In the genomic region with DNA sequence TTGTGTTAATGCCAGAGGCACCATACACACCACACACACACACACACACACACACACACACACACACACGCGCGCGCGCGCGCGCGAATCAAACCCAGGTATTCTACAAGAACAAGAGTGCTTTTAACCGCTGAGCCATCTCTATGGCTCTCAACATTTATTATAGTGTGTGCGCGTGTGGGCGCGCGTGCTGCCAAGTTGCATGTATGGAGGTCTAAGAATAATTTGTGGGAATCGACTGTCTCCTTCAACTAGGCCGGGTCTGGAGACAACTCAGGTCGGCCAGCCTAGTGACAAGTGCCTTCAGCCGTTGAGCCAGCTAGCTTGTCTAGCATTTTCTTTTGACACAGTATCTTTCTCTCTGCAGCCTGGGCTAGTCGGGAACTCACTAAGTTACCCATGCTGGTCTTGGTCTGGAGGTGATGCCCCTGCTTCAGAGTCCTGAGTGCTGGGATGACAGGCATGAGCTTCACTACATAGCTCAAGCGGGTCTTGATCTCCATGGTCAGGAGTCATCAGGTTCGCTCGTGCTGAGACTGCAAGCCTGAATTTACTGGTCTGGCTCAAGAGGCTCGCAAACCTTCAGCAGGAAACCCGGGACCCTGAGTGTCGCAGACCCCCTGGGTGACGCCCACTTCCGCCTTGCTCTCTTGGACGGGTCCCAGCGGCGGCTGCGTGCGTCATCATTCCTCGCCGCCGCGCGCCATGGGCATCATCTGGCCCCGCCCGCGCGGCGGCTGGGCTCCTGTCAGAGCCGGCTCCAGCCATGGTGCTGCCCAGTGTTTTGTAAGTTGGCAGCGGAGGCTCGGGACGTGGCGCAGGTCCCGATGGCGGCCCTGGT, we compare ENCODE assay signal across 8 mouse cellular contexts. TPM values are rescaled to one million over a fixed set of nuclear protein-coding genes. Genes with fewer than 3 reads are reported as not detected.
DNase-seq lines count a peak whose midpoint lies in the region; ATAC-seq lines count a peak whose summit lies in the region.

Slc25a16 (plus strand) TSS at position 709 of the 841 bp plus-strand sequence.

- H3K27me3 ChIP-seq in heart, embryonic 14.5 days (ENCODE audit: control insufficient read depth, insufficient read depth, low read length): no peaks in the 10 kb centered on the region
- H3K27me3 ChIP-seq in liver, embryonic 13.5 days: no peaks in the 10 kb centered on the region
- H3K27me3 ChIP-seq in stomach, embryonic 16.5 days (ENCODE audit: control insufficient read depth, insufficient read depth, low read length): no peaks in the 10 kb centered on the region

- H3K27ac ChIP-seq in heart, embryonic 14.5 days (replicated peaks in 1 of 2; ENCODE audit: control insufficient read depth in 1 of 2, insufficient read depth in 1 of 2, low read depth in 2 of 2, low read length in 2 of 2): peak within 1 kb of the TSS; percentile 81 to 93
- H3K27ac ChIP-seq in liver, embryonic 13.5 days: peak within 1 kb of the TSS; percentile 89
- peak within 1 kb of the TSS; percentile 88 for H3K27ac ChIP-seq in stomach, embryonic 16.5 days (ENCODE audit: low read length)

- H3K4me2 ChIP-seq in heart, embryonic 14.5 days (ENCODE audit: low read length): peak within 1 kb of the TSS; percentile 95
- H3K4me2 ChIP-seq in liver, embryonic 13.5 days: peak within 1 kb of the TSS; percentile 76
- H3K4me2 ChIP-seq in stomach, embryonic 16.5 days (ENCODE audit: low read depth, low read length): peak within 1 kb of the TSS; percentile 92

- peak; percentile 77 for DNase-seq in c-Kit-negative CD71-positive TER-119-positive erythroid progenitor cells, embryonic 14.5 days (ENCODE audit: low read depth, low spot score)
- DNase-seq in fibroblast of lung, adult 2 months (ENCODE audit: low read depth): peak; percentile 65
- DNase-seq in kidney, postnatal 14 days: peak; percentile 96
- peak; percentile 83 for DNase-seq in liver, embryonic 13.5 days
- DNase-seq in neural tube, embryonic 10.5 days (ENCODE audit: extremely low spot score, low spot score): peak; percentile 94

- H3K4me1 ChIP-seq in heart, embryonic 14.5 days (ENCODE audit: control insufficient read depth in 2 of 2, insufficient read depth in 2 of 2, low read length in 2 of 2): peaks cover 7 to 15% of the 10 kb centered on the region in 2 experiments; a peak in 3 of 4 replicates
- peaks cover 22% of the 10 kb centered on the region for H3K4me1 ChIP-seq in liver, embryonic 13.5 days (replicated peaks)
- H3K4me1 ChIP-seq in stomach, embryonic 16.5 days (ENCODE audit: control insufficient read depth, insufficient read depth, low read length): peaks cover 2% of the 10 kb centered on the region; the same call in 1 of the 2 replicates

- H3K4me3 ChIP-seq in heart, embryonic 14.5 days (ENCODE audit: control insufficient read depth in 1 of 2, insufficient read depth in 1 of 2, low read depth in 1 of 2, low read length in 2 of 2): peak within 1 kb of the TSS; percentile 70 to 97
- peak within 1 kb of the TSS; percentile 98 for H3K4me3 ChIP-seq in liver, embryonic 13.5 days (replicated peaks)
- H3K4me3 ChIP-seq in stomach, embryonic 16.5 days (replicated peaks; ENCODE audit: low read length): peak within 1 kb of the TSS; percentile 98

- no peaks in the 10 kb centered on the region for H3K9me3 ChIP-seq in heart, embryonic 14.5 days (ENCODE audit: control insufficient read depth, low read length)
- H3K9me3 ChIP-seq in liver, embryonic 13.5 days (replicated peaks): no peaks in the 10 kb centered on the region
- H3K9me3 ChIP-seq in stomach, embryonic 16.5 days (replicated peaks; ENCODE audit: control insufficient read depth, low read length): no peaks in the 10 kb centered on the region

- 6% methylated on average over 50 of the region's 50 CpGs for WGBS in heart, embryonic 14.5 days
- WGBS in liver, embryonic 13.5 days (ENCODE audit: insufficient replicate concordance): 6% methylated on average over 50 of the region's 50 CpGs
- WGBS in stomach, embryonic 16.5 days: 3% methylated on average over 50 of the region's 50 CpGs

- 0 out of 2 replicates have a peak, but pooled peaks cover 2% of the 10 kb centered on the region for H3K36me3 ChIP-seq in heart, embryonic 14.5 days (ENCODE audit: control insufficient read depth, insufficient read depth, low read length)
- no peaks in the 10 kb centered on the region for H3K36me3 ChIP-seq in liver, embryonic 13.5 days
- H3K36me3 ChIP-seq in stomach, embryonic 16.5 days (ENCODE audit: control insufficient read depth, insufficient read depth, low read length): no peaks in the 10 kb centered on the region

- H3K9ac ChIP-seq in heart, embryonic 14.5 days (ENCODE audit: low read length): peak within 1 kb of the TSS; percentile 95
- peak within 1 kb of the TSS; percentile 95 for H3K9ac ChIP-seq in liver, embryonic 13.5 days
- peak within 1 kb of the TSS; percentile 98 for H3K9ac ChIP-seq in stomach, embryonic 16.5 days (ENCODE audit: low read length)

- ATAC-seq in CD4-positive, CD25-positive, alpha-beta regulatory T cell, adult 4 months: peak; percentile 92
- ATAC-seq in heart, embryonic 14.5 days (ENCODE audit: insufficient number of reproducible peaks, insufficient read depth, low FRiP score, low read depth): peak; percentile 94
- ATAC-seq in liver, embryonic 13.5 days (ENCODE audit: low read depth): peak; percentile 96
- peak; percentile 96 for ATAC-seq in stomach, embryonic 16.5 days (ENCODE audit: insufficient read depth, low FRiP score)

RNA-seq across cellular contexts. Expression of gene Slc25a16, which starts in this region (rescaled TPM):
- 1 to 10 TPM; 2.9 to 3.4 TPM for polyA plus RNA-seq in CD4-positive, CD25-positive, alpha-beta regulatory T cell, adult 4 months (2017; shearing (Covaris generic))
- polyA plus RNA-seq in heart, embryonic 14.5 days (2014; fragmentation: Nextera tagmentation; extraction: Ambion mirVana): 14.8 and 14.9 TPM in 2 replicates
- polyA plus RNA-seq in liver, embryonic 13.5 days (2015; fragmentation: Nextera tagmentation; extraction: Ambion mirVana): 9.4 and 11.4 TPM in 2 replicates
- 13.4 and 13.9 TPM in 2 replicates for polyA plus RNA-seq in stomach, embryonic 16.5 days (2015; fragmentation: Nextera tagmentation; extraction: Ambion mirVana)

Comparison
In these comparisons a context has a peak if more than half of its experiments do, and no peak if none do; other contexts are left out.
1. Peak in every context shown above with its lines: DNase-seq, ATAC-seq, H3K4me3 ChIP-seq and H3K27ac ChIP-seq.